Mouse (Mus musculus): Measurements from ENCODE around the gene Slc22a14.

GRCm38 (mm10) chr9:119212996-119213395, 152.4 kb downstream of the Slc22a14 start:
- no peak for TF ChIP-seq CTCF (IDR thresholded peaks at IDR 0.05; ENCODE audit: control insufficient read depth, insufficient read depth, insufficient replicate concordance, low read depth, low read length)
- TF ChIP-seq POLR2A (IDR thresholded peaks at IDR 0.05; ENCODE audit: control insufficient read depth, low read depth, low read length) = no peak
